Mouse (Mus musculus) NIH3T3 (cell line): ENCODE measurements at regions not wholly inside any gene's neighbourhood (a gene's known extent, or its start where the extent isn't known, plus 50 kb on each side); places are given as distances from the start of the nearest gene placed in this dataset.
A peak's percentile ranks its signal among the peaks of the same experiment; 100 is the strongest.

ENCODE experiments used
- DNase-seq: peaks from one replicate; pipeline ENCODE4 v3.0.0-alpha.2; 2012; ENCODE audit warnings: low read depth

GRCm38 (mm10) chr17:16247681-16248080 is 416.8 kb upstream of the Rgmb start:
- DNase-seq: no peak

GRCm38 (mm10) chr17:16221253-16221652 is 390.4 kb upstream of the Rgmb start:
- DNase-seq: peak; percentile 19

GRCm38 (mm10) chr17:16219675-16220566 is 389.1 kb upstream of the Rgmb start:
- DNase-seq: no peak

- DNase-seq: peak; percentile 43
Measured at GRCm38 (mm10) chr17:16218623-16219022, 387.8 kb upstream of the Rgmb start.

- DNase-seq: peak; percentile 48
Measured at GRCm38 (mm10) chr17:16216796-16217195, 386.0 kb upstream of the Rgmb start.

- DNase-seq: peak; percentile 74
Measured at GRCm38 (mm10) chr17:16193636-16194035, 362.8 kb upstream of the Rgmb start.

GRCm38 (mm10) chr17:16180856-16181255 is 350.0 kb upstream of the Rgmb start:
- peak; percentile 48 for DNase-seq

- DNase-seq: no peak
Measured at GRCm38 (mm10) chr17:16178102-16178501, 347.3 kb upstream of the Rgmb start.

- DNase-seq: no peak
Measured at GRCm38 (mm10) chr17:16176782-16177510, 346.1 kb upstream of the Rgmb start.

- DNase-seq: no peak
Measured at GRCm38 (mm10) chr17:16173568-16174105, 342.8 kb upstream of the Rgmb start.

GRCm38 (mm10) chr17:16166731-16167130 is 335.9 kb upstream of the Rgmb start:
- no peak for DNase-seq

- DNase-seq: no peak
Measured at GRCm38 (mm10) chr17:16158119-16158518, 327.3 kb upstream of the Rgmb start.

GRCm38 (mm10) chr17:16157711-16158110 is 326.9 kb upstream of the Rgmb start:
- peak; percentile 11 for DNase-seq

GRCm38 (mm10) chr17:16157135-16157534 is 326.3 kb upstream of the Rgmb start:
- no peak for DNase-seq

- DNase-seq: no peak
Measured at GRCm38 (mm10) chr17:16156596-16156995, 325.8 kb upstream of the Rgmb start.

GRCm38 (mm10) chr17:16155587-16155986 is 324.7 kb upstream of the Rgmb start:
- DNase-seq: no peak
